Mouse (Mus musculus) skeletal muscle tissue, adult 2 months (tissue): ENCODE data around the gene Ksr2.
"Not testable (repeated sequence)": the region's sequence is repeated elsewhere in the genome, so short reads cannot be mapped to it uniquely, and the experiment has no call there.

Experiments
- DNase-seq: peaks from one replicate; pipeline ENCODE4 v3.0.0-alpha.2; 2012; ENCODE audit warnings: low read depth, low spot score

The Ksr2 gene

DNA sequence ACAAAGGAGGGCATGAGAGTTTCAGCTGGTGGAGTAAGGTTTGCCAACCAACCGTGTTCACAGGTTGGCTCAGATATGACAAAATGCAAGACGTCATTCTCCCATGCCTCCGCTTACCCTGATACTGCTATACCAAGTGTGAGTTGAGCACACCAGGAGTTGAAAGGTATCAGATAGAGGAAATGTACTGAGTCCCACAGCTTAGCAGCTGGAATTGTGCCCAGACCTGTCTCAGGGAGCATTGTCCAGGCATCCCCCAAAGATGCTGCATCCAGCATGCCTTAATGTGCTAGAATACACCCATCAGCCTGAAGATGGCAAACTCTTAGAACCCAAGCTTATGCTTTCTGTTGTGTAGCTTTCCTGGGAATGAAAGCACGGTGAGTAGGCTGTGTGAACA lies 206.5 kb downstream of the Ksr2 start:
- no peak for DNase-seq

DNA sequence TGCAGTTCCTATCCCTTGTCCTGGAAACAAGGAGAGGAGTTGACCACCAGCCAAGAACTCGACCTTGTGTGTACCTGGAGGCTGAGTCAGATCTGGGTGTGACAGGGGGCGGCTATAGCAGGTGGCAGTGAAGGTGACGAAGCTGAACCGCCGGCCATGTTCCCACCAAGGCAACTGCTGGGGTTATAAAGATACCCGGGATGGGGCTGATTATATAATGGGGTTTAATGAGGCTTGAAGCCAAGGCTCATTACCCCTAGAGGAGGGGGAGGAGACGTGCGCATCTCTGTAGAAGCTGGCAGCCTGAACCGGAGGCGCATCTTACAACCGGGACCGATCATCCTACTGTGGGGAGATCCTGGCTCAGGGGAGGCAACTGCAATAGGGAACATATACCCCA lies 208.4 kb downstream of the Ksr2 start:
- no peak for DNase-seq

DNA sequence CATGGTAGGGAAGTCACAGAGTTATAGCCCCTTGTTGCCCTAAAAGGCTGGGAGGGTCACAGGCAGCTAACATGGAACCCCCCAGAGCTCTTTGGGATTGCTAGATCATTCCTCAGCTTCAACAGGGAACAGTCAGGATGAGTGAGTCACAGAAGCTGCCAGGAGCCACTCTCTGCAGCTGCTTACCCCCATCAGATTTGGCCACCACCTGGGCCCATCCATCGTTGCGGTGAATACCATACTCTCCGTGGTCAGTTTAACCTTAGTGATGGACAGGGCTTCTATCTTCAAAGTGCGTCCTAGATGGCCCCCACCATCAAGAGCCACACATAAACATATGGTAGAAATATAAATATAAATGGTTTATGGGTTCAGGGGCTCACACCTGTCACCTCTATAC lies 209.4 kb downstream of the Ksr2 start:
- not testable (repeated sequence) for DNase-seq

DNA sequence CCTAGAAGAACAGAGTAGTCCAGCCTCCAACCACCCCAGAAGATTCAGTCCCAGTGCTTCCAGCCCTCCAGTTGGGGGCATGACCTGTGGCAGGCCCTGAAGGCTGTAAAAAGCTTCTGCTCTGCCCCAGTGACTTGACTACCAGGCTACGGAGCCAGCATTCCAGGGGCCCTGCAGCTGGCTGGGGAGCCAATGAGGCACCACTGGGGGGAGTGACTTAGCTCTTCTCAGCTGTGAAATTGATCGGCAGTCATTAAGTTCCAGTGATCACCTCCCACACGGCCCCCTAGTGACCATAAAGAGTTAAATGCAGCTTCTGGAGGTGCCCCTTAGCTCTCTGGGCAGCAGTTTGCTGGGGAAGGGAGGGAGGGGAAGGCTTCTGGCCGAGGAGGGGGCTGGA lies 213.1 kb downstream of the Ksr2 start:
- DNase-seq, result no peak

DNA sequence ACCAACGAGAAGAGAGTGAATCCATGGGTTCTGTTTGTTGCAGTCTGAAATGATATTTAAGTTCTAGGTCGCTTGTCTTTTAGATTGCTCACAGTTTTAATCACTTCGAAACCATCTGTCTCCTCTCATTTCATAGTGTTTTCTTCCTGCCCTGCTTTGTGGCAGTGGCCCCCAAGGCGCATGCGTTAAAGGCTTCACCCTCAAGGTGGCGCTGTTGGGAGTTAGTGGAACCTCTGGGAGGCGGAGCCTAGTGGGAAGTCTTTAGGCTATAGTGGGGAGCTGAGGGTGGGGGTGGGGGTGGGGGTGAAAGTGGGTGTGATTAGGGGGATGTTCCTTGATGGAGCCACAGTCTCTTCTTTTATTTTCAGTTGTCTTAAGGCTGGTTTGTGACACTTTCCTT lies 214.6 kb downstream of the Ksr2 start:
- peak; percentile 5 for DNase-seq

DNA sequence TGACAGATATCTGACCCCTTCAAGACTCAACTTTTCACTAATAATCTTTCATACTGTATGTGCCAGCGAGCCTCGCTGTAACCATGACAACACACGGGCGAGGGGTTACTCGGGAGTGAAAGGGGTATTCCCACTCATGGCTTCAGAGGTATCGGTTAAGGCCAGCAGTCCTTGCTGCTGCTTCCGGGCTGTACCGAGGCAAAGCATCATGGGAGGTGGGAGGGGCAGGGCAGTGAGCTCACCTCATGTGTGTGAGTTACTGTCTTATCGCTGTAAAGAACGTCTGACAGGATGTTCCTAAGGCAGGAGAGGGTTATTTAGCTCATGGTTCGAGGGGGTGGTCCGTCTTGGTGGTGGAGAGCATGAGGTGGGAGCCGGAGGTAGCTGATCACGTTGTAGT lies 215.8 kb downstream of the Ksr2 start:
- no peak for DNase-seq

DNA sequence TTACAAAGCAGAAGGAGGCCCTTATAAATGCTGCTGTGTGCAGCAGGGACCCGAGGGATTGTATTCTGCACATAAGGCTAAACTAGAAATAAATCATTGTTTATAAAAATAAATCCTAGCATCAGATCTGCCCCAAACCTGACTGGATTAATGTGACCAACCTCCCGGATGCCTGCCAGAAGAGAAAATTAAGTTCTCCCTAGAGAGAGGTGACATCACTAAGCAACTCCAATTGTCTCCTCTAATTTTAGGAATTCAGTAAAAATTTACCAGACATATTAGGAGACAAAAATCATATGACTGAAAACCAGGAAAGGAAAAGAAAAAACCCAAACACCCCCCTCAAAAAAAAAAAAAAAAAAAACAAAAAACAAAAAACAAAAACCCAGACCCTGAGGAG lies 221.4 kb downstream of the Ksr2 start:
- DNase-seq, result no peak

DNA sequence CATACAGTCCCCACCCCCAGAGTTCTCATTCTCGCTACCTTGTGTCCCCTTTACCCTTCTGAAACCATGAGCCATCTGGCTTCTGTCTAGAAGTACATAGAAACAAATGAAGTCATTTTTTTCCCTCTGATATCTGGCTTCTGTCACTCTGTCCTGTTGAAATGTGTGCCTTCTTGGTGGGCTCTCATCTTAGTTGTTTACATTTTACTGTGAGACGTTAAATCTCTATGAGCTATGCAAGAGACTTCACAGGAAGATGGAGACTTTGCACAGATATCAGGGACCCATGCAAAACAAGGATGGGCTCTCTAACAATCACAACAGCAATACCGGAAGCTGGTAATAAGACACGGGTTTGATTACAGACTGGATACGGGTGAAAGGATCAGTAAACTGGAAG lies 222.0 kb downstream of the Ksr2 start:
- DNase-seq, result no peak

DNA sequence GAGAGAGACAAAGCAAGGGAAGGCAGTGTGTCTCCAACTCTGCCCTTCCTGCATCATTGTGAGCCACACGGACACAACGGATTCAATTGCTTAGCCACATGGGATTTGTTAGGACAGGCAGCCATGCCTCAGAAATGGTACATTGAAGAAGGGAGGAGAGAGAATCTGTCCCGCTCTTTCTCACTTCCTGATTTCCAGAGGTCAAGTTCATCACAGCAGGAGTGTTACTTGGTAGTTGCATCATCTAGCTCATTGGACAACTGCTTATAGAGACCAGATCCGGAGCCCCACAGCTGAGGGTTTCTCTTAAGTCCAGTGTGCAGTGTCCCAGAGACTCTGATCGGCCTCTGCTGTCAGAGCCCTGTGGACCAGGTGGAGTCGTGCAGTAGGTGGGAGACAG lies 227.8 kb downstream of the Ksr2 start:
- DNase-seq, result no peak

DNA sequence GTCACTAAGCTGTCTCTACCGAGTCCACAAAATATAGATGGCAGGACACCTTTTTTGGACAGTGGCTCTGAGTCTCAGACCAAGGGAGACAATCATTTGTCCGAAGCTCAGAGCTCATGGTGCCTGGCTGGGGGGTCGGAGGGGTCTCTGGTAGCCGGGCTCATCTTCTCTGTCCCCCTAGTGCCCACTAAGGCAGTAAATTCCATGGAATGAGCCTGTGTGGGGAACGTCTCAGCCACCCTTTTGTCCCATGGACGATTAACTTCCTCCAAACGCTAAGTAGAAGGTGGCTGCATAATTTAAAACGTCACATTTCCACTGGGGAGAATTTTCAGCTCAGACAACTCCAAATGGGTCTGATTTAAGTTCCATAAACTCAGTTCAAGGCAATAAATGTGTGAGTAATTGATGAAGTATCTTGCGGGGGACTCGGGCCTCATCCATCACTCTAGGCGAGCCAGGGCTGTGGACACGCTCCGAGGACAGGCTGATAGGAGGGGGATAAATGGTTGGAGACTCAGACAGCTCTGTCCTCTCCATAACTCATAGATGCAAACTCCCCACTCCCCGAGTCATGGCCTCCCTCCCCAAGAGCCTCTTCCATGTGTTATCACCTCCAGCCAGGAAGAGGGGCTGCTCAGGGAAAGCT lies 237.6 kb downstream of the Ksr2 start:
- no peak for DNase-seq

DNA sequence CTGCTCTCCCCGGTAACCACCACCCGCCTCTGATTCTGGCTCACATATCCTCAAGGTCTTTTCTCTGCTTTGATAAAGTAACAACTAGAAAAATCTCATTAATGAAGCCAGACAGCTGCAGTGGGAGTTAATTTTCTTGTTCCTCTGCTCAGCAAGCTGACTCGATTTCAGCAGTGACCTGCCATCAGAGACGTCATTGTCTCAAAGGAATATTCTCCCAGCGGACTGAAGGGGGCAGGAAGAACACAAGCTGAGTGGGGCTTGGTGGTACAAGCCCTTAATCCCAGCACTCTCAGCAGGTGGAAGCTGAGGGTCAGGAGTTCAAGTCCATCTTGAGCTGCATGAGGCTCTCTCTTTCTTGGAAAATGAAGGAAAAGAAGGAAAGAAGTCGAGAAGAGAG lies 244.8 kb downstream of the Ksr2 start:
- DNase-seq, result no peak

DNA sequence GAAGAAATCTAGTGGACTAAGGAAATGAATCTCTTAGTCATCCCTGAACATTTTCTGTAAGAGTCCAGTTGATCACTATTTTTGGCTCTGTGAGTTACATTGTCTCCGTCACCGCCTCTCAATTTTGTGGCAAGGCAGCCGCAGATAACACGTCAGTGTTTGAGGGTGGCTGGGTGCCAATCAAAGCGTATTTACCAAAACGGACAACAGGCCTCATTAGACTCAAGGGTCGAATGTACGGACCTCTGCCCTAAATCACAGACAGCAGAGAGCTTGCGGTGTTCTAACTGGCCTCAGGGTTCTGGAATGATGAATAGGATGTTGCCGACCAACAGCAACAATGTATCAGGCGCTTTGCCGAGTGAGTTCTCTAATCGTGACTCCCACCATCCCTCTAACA lies 245.8 kb downstream of the Ksr2 start:
- DNase-seq, result no peak

DNA sequence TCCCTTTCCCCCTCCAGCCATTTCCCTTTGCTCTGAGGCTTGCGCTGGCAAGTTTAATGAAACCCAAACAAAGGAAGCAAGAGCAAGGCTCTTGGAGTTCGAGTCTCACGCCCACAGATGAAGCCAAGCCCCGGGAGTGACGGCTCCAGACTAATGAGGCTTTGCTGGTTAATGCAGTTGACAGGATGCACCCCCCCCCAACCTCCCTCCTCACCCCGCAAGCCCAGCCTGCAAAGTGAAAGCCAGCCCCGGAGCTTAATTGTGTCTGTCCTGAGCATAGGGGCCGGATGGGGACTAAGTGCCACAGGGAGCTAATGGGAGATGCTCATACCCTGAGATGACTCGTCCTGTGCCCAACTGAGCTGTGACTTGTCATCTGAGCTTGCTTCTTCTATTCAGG lies 251.4 kb downstream of the Ksr2 start:
- DNase-seq, result no peak

DNA sequence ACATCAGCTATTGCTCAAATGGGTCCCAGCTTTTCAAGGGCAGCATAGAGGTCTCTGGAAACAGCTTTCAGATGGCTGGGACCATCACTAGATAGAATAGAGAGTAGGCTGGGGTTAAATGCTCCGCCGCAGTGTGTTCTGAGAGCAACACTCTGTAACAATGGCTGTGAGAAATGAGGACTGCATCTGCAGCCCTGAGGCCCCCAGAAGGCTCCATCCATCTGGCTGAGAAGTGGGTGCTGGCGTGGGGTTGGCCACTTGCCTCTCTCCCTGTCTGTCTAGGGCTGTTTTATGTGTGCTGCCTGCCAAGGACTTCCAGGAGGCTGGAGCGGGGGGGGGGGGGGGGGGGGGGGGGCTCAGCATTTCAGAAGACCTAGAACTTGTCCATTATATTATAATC lies 253.5 kb downstream of the Ksr2 start:
- DNase-seq, result no peak

DNA sequence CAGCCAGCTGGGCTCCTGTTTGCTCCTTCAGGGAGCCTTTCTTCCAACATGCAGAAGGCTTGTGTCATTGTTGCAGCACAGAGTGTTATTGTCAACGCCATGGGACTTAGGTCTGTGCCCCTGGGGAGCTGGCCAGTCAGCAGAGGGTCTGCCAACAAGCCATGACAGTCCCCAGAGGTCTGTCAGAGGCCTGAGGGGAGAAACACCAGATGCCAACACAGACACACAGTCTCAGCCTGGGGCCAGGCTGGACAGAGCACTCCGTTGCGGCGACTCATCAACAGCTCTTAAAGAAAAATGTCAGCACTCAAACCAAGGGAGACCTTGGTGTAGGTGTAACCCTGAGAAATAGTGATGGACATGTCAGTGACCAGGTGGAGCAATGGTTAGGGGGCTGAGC lies 255.5 kb downstream of the Ksr2 start:
- DNase-seq, result no peak

DNA sequence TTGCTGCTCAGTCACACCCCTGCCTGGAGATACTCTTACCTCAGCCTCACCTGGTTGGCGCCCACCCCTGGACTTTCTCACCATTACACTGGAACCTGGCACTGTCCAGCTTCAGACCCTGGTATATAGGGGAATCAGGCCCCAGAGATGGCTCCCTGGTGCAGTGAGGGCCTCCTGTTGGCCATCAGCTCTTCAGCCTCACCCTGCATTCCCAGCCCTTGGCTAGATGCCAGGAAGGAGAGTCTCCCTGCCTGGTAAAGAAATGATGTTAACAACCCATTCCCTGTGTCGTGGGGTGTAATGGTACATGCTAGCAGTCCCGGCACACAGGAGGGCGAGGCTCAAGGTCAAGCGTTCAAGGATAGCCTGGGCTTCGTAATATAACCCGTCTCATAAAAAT lies 256.0 kb downstream of the Ksr2 start:
- no peak for DNase-seq

DNA sequence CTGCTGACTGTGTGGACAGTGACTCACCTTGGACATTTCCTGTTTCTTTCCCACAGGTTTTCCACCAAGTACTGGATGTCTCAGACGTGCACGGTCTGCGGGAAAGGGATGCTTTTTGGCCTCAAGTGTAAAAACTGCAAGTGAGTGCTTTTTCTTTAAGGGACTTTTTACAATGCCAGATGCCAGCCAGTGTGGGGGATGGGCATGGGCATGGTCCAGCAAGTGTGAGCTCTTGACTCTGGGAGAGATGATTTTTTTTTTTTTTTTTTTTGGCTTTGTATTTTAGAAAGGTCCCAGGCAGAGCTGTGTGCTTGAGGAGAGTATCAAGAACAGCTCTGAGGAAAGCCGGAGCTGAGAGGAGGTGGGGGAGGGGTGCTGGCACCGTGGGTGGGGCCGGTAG lies 257.6 kb downstream of the Ksr2 start:
- no peak for DNase-seq

DNA sequence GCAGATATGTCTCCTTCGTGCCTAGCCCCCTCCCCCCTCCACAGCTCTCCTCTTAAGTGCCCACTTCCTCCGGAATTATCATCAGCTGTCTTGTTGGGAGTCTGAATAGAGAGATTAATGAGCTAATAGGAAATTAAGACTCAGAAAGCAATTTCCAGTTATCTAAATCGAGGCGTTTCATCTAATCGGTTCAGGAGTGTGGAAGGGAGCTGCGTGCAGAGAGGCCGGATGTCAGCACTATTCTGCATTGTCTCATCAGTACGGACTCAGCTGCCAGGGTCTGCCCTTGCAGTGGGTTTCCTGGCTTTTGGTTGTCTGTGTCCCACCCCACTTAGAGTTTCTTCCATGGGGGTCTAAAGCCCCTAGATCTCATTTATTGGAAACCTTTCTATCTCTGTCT lies 262.0 kb downstream of the Ksr2 start:
- no peak for DNase-seq

DNA sequence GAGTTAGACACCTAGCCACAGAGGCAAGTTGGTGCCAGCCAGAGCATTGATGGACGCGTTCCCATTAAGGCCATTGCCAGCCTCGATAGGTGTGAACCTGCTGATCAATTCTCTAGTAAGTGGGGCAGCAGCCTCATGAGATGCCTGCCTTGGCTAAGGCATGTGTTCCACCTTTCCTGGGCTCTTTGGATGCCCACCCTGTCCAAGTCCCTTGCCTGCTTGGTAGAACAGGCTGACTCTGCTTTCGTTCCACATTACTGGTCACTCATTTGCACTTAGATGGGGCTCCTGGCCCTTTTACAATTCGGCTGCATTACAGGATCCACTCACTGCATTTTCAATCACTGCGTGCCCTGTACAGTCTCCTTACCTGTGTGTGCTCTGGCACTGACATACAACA lies 263.4 kb downstream of the Ksr2 start:
- DNase-seq, result no peak

DNA sequence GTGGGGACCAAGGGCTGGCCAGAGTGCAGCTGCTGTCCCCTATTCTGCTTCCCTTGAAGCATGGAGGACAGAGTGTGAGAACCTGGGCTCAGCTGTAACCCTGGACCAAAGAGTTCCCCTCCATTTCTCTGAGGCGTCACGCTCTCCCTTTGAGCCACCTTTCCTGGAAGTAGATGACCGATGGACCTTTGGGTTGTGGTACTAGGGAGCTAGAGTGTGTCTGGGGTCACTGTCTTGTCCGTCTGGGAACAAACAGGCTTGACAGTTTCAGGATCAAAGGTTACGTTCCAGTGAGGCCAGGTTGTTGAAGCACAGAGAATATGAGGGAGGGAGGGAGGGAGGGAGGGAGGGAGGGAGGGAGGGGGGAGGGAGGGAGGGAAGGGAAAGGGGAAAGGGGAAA lies 264.6 kb downstream of the Ksr2 start:
- no peak for DNase-seq

DNA sequence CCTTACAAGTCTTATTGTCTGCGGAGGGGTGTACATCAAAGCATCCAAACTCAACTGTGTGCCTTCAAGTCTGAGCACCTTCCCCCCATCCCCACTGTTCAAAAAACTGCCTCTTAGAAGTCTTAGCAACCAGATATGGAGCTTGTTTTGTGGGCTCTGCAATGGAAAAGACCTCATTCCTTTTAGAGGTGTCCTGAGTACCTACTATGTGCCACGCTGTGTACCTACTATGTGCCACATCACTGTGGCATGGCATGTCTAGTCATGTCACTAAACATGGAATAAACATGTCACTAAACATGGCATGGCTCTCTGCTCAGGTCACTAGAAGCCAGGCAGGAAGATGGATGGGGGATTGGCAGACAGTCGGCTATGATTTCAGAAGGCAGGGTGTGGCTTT lies 268.4 kb downstream of the Ksr2 start:
- DNase-seq, result no peak

DNA sequence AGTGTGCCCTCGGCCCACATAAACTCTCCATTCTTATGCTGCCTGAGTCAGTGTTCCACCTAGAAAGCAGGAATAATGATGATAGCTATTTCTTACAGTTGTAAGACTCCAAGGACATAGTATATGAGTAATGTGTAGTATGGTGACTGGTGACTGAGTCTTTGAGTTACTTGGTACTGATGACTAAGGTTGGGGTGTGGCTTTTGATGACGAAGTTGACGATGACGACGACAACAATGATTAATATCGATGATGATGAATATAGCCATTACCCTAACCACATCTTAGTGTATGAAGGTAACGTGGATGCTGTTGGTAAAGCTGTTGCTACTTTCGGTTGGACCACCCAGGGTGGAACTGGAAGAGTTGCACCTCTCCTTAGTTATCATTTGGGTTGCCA lies 270.7 kb downstream of the Ksr2 start:
- DNase-seq, result no peak

DNA sequence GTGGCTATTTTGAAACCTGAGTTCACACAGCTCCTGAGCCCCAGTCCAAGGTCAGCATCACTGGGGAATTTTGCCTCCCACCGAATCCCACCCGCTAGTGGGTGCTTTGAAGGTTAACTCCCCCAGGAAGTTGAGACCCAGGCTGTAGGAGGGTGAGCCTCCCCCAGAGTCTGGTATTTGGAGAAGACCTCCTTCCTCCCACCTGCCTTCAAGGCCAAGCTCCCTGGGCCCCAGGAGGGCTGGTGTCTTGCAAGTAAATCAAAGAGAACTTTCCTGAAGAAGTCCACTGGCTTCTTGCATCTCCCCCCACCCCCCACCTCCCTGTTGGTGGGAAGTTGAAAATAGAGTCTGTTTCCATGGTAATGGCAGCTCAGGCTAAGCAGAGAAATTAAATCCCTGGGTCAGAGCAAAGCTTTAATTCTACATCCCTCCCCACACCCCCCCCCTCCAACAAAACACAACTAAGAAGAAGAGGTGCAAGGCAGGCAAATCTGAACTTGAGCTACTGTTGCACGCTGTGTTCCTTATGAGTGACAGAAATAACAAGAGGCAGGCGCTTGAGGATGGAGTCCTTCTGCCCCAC lies 274.1 kb downstream of the Ksr2 start:
- no peak for DNase-seq

DNA sequence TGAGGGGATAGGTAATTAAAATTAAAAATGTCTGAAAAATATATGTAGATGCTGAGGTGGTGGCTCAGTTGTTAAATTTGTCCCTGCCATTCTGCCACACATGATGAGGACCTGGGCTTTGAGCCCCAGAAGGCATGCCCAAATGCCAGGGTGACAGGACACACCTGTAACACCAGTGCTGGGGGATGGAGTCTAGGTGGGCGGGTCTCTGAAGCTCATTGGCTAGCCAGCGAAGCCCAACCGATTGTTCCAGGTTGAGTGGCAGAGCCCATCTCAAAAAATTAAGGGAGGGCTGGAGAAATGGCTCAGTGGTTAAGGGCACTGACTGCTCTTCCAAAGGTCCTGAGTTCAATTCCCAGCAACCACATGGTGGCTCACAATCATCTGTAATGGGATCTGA lies 274.9 kb downstream of the Ksr2 start:
- no peak for DNase-seq
